Comparison of ENCODE assay signal across 16 mouse cellular contexts in the genomic region with DNA sequence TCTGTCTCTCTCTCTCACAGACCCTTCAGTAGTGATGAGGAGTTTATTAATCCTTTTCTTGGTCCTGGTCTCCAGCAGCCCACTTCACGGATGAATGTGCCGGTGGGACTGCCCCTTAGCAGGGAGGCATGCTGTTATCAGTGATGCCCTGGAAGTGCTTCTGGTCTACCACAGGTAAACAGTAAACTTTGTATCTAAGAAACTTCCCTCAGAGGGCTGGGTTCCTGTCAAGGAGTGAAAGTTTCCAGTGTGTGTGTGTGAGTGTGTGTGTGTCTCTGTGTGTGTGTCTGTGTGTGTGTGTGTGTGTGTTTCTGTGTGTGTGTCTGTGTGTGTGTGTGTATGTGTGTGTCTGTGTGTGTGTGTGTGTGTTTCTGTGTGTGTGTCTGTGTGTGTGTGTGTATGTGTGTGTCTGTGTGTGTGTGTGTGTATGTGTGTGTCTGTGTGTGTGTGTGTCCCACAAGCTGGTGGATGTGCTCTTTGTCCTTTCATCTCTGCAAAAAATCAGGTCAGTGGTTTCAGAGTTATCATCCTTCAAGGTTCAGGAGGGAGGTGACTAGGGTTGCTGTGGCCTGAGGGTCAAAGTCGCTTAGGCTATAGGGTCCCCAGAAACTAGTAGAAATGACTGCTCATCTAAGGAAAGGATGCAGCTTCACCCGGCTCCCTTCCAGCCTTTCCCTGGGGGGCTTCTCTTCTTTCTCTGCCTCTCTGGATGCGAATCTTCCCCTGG. TPM values are rescaled to one million over a fixed set of nuclear protein-coding genes. Genes with fewer than 3 reads are reported as not detected.
A peak's percentile ranks its signal among the peaks of the same experiment; 100 is the strongest.
DNase-seq lines count a peak whose midpoint lies in the region; ATAC-seq and TF ChIP-seq lines count a peak whose summit lies in the region.
"Had no signal": no experiment of that assay in that cellular context is flagged by ENCODE, and none has a peak within 500 bp of the region (broad histone marks: within the 10 kb centered on the region; RNA-seq: fewer than 3 reads in every experiment).

No protein-coding gene starts in this region.

- TF ChIP-seq CTCF in E14TG2a.4 (conservative IDR thresholded peaks at IDR 0.05; ENCODE audit: low read length): no peak

- no peaks in the 10 kb centered on the region for H3K36me3 ChIP-seq in forebrain, embryonic 10.5 days (replicated peaks)
- no peaks in the 10 kb centered on the region for H3K36me3 ChIP-seq in forebrain, embryonic 13.5 days (ENCODE audit: poor library complexity, severe bottlenecking)
- no peaks in the 10 kb centered on the region for H3K36me3 ChIP-seq in intestine, embryonic 15.5 days
- no peaks in the 10 kb centered on the region for H3K36me3 ChIP-seq in intestine, embryonic 16.5 days (ENCODE audit: control insufficient read depth, insufficient read depth, low read length)
- H3K36me3 ChIP-seq in E14TG2a.4 (ENCODE audit: insufficient read depth, low read length): no peaks in the 10 kb centered on the region
- no peaks in the 10 kb centered on the region for H3K36me3 ChIP-seq in limb, embryonic 10.5 days
- H3K36me3 ChIP-seq: G1E; hindbrain, embryonic 12.5 days had no signal

- H3K4me1 ChIP-seq in forebrain, embryonic 10.5 days: peaks cover 62% of the 10 kb centered on the region
- peaks cover 19% of the 10 kb centered on the region for H3K4me1 ChIP-seq in forebrain, embryonic 13.5 days
- peaks cover 57% of the 10 kb centered on the region for H3K4me1 ChIP-seq in intestine, embryonic 15.5 days (replicated peaks)
- H3K4me1 ChIP-seq in intestine, embryonic 16.5 days (ENCODE audit: control insufficient read depth, insufficient read depth, low read length): peaks cover 32% of the 10 kb centered on the region
- H3K4me1 ChIP-seq in E14TG2a.4 (replicated peaks; ENCODE audit: low read depth, low read length): peaks cover 78% of the 10 kb centered on the region
- H3K4me1 ChIP-seq in limb, embryonic 10.5 days: peaks cover 96% of the 10 kb centered on the region

- no peaks in the 10 kb centered on the region for H3K9me3 ChIP-seq in forebrain, embryonic 10.5 days
- no peaks in the 10 kb centered on the region for H3K9me3 ChIP-seq in forebrain, embryonic 13.5 days (replicated peaks)
- no peaks in the 10 kb centered on the region for H3K9me3 ChIP-seq in intestine, embryonic 15.5 days
- H3K9me3 ChIP-seq in intestine, embryonic 16.5 days (ENCODE audit: control insufficient read depth, low read length): no peaks in the 10 kb centered on the region
- no peaks in the 10 kb centered on the region for H3K9me3 ChIP-seq in E14TG2a.4 (ENCODE audit: low read length)
- H3K9me3 ChIP-seq in limb, embryonic 10.5 days (replicated peaks): no peaks in the 10 kb centered on the region
- H3K9me3 ChIP-seq: G1E; hindbrain, embryonic 12.5 days had no signal

- H3K4me2 ChIP-seq in forebrain, embryonic 13.5 days: no peak overlapping the region
- no peak overlapping the region for H3K4me2 ChIP-seq in intestine, embryonic 15.5 days (replicated peaks)
- H3K4me2 ChIP-seq in intestine, embryonic 16.5 days (ENCODE audit: low read depth, low read length): no peak overlapping the region

- WGBS in forebrain, embryonic 10.5 days: 74% methylated on average over 5 of the region's 5 CpGs
- WGBS in forebrain, embryonic 13.5 days: 67% methylated on average over 5 of the region's 5 CpGs
- WGBS in intestine, embryonic 15.5 days: 54% methylated on average over 5 of the region's 5 CpGs
- 52% methylated on average over 5 of the region's 5 CpGs for WGBS in intestine, embryonic 16.5 days
- WGBS in limb, embryonic 10.5 days: 39% methylated on average over 5 of the region's 5 CpGs

- H3K27me3 ChIP-seq in forebrain, embryonic 10.5 days (ENCODE audit: poor library complexity, severe bottlenecking): 0 out of 2 replicates have a peak, but pooled peaks cover 4% of the 10 kb centered on the region
- no peaks in the 10 kb centered on the region for H3K27me3 ChIP-seq in forebrain, embryonic 13.5 days
- H3K27me3 ChIP-seq in intestine, embryonic 15.5 days (replicated peaks): no peaks in the 10 kb centered on the region
- no peaks in the 10 kb centered on the region for H3K27me3 ChIP-seq in intestine, embryonic 16.5 days (replicated peaks; ENCODE audit: control insufficient read depth, insufficient read depth, low read length)
- peaks cover 30% of the 10 kb centered on the region for H3K27me3 ChIP-seq in E14TG2a.4 (ENCODE audit: insufficient read depth, low read length)
- no peaks in the 10 kb centered on the region for H3K27me3 ChIP-seq in limb, embryonic 10.5 days (ENCODE audit: low read depth, poor library complexity, severe bottlenecking)
- H3K27me3 ChIP-seq: hindbrain, embryonic 12.5 days had no signal

- no peak overlapping the region for H3K9ac ChIP-seq in forebrain, embryonic 13.5 days
- no peak overlapping the region for H3K9ac ChIP-seq in intestine, embryonic 15.5 days
- no peak overlapping the region for H3K9ac ChIP-seq in intestine, embryonic 16.5 days (ENCODE audit: low read depth, low read length)

- DNase-seq in forebrain, embryonic 10.5 days (ENCODE audit: extremely low spot score, low spot score): no peak
- DNase-seq in limb, embryonic 10.5 days (ENCODE audit: low spot score): no peak
- DNase-seq in urinary bladder, postnatal 10 days (ENCODE audit: low spot score): no peak
- no peak for DNase-seq in cerebellum, postnatal 36 days
- DNase-seq: cerebellum, adult 18-20 months; embryo, embryonic 11 days; gastrocnemius, postnatal 14 days; lung, adult 18-20 months; right cerebral cortex, postnatal 4 days had no signal

- ATAC-seq in forebrain, embryonic 13.5 days: no peak
- no peak for ATAC-seq in intestine, embryonic 15.5 days
- ATAC-seq in intestine, embryonic 16.5 days: no peak

- no peak overlapping the region for H3K4me3 ChIP-seq in forebrain, embryonic 10.5 days
- H3K4me3 ChIP-seq in forebrain, embryonic 13.5 days: no peak overlapping the region
- H3K4me3 ChIP-seq in intestine, embryonic 15.5 days (replicated peaks): no peak overlapping the region
- no peak overlapping the region for H3K4me3 ChIP-seq in intestine, embryonic 16.5 days (ENCODE audit: low read length)
- peak overlapping the region; percentile 63 for H3K4me3 ChIP-seq in E14TG2a.4 (replicated peaks; ENCODE audit: low read length)
- peak overlapping the region; percentile 41; the same call in 1 of the 2 replicates for H3K4me3 ChIP-seq in limb, embryonic 10.5 days
- H3K4me3 ChIP-seq: hindbrain, embryonic 12.5 days had no signal

- H3K27ac ChIP-seq in forebrain, embryonic 10.5 days: peak overlapping the region; percentile 83
- no peak overlapping the region for H3K27ac ChIP-seq in forebrain, embryonic 13.5 days
- 0 out of 2 replicates have a peak overlapping the region, but pooled peaks have one; percentile 86 for H3K27ac ChIP-seq in intestine, embryonic 15.5 days
- H3K27ac ChIP-seq in intestine, embryonic 16.5 days (ENCODE audit: low read length): no peak overlapping the region
- H3K27ac ChIP-seq in limb, embryonic 10.5 days: peak overlapping the region; percentile 88

RNA-seq across cellular contexts. Expression of a gene that starts 24.0 kb away (rescaled TPM):
- polyA plus RNA-seq in forebrain, embryonic 10.5 days (2016; fragmentation: Nextera tagmentation; extraction: Ambion mirVana): 0.25 and 0.30 TPM in 2 replicates
- 0.14 TPM in 1 of 2 replicates, not detected in the other for polyA plus RNA-seq in forebrain, embryonic 13.5 days (2015; fragmentation: Nextera tagmentation; extraction: Ambion mirVana)
- polyA plus RNA-seq in intestine, embryonic 15.5 days (2015; fragmentation: Nextera tagmentation; extraction: Ambion mirVana): 0.43 and 0.87 TPM in 2 replicates
- 0.36 and 0.64 TPM in 2 replicates for polyA plus RNA-seq in intestine, embryonic 16.5 days (2015; fragmentation: Nextera tagmentation; extraction: Ambion mirVana)
- 0.82 and 1.3 TPM in 2 replicates for polyA plus RNA-seq in limb, embryonic 10.5 days (2016; fragmentation: Nextera tagmentation; extraction: Ambion mirVana)
- polyA plus RNA-seq: forebrain, embryonic 14.5 days; G1E had no signal

RNA-seq across cellular contexts. Expression of a gene that starts 41.8 kb away (rescaled TPM):
- polyA plus RNA-seq in forebrain, embryonic 10.5 days (2016; fragmentation: Nextera tagmentation; extraction: Ambion mirVana): 0.49 and 0.81 TPM in 2 replicates
- polyA plus RNA-seq in forebrain, embryonic 13.5 days (2015; fragmentation: Nextera tagmentation; extraction: Ambion mirVana): not detected in 2 replicates
- 0.58 and 0.93 TPM in 2 replicates for polyA plus RNA-seq in intestine, embryonic 15.5 days (2015; fragmentation: Nextera tagmentation; extraction: Ambion mirVana)
- polyA plus RNA-seq in intestine, embryonic 16.5 days (2015; fragmentation: Nextera tagmentation; extraction: Ambion mirVana): 0.65 and 1.3 TPM in 2 replicates
- polyA plus RNA-seq in limb, embryonic 10.5 days (2016; fragmentation: Nextera tagmentation; extraction: Ambion mirVana): 0.74 and 1.4 TPM in 2 replicates

Comparison
In these comparisons a context has a peak if more than half of its experiments do, and no peak if none do; other contexts are left out.
1. H3K27ac ChIP-seq: peak in forebrain, embryonic 10.5 days (single experiment), intestine, embryonic 15.5 days (single experiment) and limb, embryonic 10.5 days (single experiment); none in forebrain, embryonic 13.5 days (single experiment) and intestine, embryonic 16.5 days (single experiment).
2. H3K4me3 ChIP-seq: peak in E14TG2a.4 (single experiment) and limb, embryonic 10.5 days (single experiment); none in forebrain, embryonic 10.5 days (single experiment), forebrain, embryonic 13.5 days (single experiment), intestine, embryonic 15.5 days (single experiment) and intestine, embryonic 16.5 days (single experiment).